Mouse (Mus musculus): ENCODE results near the gene Psmb6. TPM values are rescaled to one million over a fixed set of nuclear protein-coding genes. Genes with fewer than 3 reads are reported as not detected.

Psmb6 gene
- polyA plus RNA-seq (2017; shearing (Covaris generic)) = 100 to 1,000 TPM; 378 to 439 TPM

DNA sequence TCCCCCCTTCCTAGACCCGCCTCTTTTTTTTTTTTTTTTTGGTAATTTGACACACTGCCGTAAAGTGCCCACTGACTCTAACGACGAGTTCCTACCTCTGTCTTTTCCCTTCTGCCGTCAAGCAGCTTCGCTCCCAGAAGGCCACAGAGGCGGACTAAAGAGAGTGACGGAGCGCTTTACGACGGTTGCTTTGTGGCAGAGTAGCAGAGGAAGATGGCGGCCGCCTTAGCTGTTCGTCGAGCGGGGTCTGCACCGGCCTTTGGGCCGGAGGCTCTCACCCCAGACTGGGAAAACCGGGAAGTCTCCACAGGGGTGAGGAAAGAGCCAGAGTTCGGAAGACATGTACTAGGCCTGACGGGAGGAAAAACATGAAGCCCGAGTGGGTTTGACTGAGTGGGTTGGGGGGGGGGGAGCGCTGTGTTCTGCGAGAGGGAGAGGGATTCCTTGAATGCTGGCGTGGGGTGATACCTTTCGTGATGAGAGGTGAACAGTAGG is at the start of gene Psmb6:
Psmb6 (plus strand) TSS at position 184 of the 495 bp plus-strand sequence.
- peak; percentile 97 for ATAC-seq

DNA sequence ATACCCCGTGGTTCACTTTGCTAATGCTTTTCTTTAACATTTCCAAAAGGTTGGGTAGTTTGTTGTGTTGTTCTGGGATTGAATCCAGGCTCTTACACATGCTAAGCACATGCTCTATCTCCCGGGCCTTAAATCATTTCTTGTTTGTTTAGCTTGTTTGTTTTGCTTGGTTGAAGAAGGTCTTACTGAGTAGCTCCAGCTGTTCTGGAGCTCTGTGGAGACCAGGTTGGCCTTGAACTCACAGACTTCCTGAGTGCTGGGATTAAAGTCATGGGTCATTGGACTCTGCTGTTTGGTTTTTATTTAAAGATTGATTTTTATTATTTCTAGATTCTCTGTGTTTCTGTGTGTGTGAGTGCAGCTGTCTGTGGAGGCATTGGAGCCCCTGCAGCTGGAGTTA is 39.7 kb upstream of the Psmb6 start:
- no peak for ATAC-seq

DNA sequence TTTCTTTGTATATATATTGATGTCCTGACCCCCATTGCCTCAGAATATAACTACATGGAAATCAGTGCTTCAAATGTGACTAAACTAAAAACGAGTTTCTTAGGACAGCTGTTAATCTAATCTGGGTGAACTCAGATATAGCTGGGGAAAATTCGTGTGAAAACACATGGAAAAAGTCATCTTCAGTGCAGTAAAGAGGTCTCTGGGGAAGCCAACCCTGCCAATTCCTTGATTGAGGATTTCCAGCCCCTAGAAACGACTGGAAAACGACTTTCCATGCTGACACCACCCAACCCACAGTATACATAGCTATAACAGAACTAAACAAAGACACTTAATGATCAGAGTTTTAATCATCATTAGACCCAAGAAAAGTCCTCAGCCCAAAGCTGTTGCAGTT is 37.4 kb upstream of the Psmb6 start:
- ATAC-seq = no peak

GRCm38 (mm10) chr11:70489138-70489537 is 36.0 kb upstream of the Psmb6 start:
- no peak for ATAC-seq

DNA sequence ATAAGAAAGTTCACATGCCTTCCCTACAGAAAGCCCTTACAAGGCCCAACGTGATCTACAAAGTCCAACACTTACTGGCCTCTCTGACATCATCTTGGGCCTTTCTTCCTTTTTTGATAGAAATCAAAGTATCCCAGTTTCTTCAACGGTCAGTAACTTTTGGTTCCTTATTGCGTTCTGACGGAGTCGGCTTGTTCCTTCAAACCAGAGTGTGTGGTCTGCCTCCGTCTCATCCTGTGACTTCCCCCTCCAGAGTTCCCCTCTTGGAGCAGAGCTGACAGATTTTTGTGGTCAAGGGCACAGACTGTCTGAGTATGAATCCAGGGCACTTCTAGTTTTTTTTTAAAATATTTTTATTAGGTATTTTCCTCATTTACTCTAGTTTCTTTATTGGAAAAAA is 35.5 kb upstream of the Psmb6 start:
- ATAC-seq = no peak

DNA sequence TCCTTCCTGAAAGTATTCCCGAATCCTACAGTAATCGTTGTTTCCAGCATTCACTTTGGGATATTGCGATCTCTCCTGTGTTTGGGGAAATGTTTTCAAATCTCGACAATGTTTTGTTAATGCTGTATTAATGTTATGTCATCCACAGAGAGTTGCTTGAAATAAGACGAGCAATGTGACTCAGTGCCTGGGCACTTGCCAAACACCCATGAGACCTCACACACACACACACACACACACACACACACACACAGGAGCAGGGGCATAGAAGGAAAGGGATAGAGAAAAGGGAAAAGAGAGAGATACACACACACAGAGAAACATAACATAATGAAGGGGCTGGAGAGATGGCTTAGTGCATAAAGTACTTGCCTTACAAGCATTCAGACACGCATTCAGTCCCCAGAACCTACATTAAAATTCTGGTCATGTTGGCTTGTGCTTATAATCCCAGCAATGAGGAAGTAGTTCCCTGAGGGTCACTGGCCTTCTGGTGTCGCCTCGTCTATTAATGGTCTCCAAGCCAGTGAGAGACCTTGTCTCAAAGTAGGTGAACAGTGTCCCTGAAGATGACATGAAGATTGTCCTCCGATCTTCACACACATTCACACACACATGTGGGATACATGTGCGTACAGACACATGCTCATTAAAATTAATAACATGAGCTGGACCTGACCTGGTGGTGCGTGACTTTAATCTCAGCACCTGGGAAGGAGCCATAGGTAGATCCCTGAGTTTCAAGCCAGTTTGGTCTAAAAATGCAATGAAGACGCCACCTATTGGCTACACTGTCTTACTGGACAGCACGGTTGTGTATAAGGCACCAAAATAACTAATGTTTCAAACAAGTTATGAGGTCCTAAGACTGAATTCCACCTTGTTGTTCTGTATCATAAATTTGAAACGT is 25.3 kb upstream of the Psmb6 start:
- no peak for ATAC-seq

- ATAC-seq = no peak
Measured at GRCm38 (mm10) chr11:70500476-70500812, 24.7 kb upstream of the Psmb6 start.

GRCm38 (mm10) chr11:70502018-70502417 is 23.1 kb upstream of the Psmb6 start:
- no peak for ATAC-seq

GRCm38 (mm10) chr11:70504970-70505369 is 20.2 kb upstream of the Psmb6 start, which contains the start of gene Tm4sf5:
Tm4sf5 (plus strand) TSS chr11:70505244.
- no peak for ATAC-seq

GRCm38 (mm10) chr11:70506385-70506784 is 18.8 kb upstream of the Psmb6 start:
- peak; percentile 74 for ATAC-seq

- ATAC-seq = no peak
Measured at GRCm38 (mm10) chr11:70506962-70507515, 18.1 kb upstream of the Psmb6 start.

DNA sequence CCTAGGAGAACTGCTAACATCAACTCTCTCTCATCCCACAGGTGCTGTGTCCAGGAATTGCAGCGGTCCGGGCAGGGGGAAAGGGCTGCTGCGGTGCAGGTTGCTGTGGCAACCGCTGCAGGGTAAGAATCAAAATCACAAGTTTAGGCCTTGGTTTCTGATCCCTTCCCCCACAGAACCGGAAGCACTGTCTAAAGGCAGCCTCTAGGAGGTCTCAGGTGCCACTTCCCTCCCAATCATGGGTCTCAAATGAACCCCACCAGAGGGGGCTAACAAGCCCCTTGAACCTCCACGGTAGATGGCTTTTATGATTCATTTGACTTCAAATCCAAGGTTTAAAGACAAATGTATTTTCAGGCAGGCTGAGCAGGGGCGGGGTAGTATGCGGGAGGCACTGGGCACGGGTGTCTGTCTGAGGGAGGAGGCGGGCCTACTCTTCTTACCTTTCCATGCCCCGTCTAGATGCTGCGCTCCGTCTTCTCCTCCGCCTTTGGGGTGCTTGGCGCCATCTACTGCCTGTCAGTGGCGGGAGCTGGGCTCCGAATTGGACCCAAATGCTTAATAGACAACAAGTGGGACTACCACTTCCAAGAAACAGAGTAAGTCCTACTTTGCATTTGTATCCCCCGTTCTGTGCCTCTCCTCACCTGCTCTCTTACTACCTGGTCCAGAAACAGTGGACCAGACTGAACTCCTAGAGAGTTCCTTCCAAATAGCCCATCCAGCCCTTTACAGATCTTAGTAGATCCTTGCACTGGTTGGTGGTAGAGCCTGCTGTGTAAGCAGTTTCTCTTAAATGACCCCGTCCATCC is 15.2 kb upstream of the Psmb6 start:
- ATAC-seq = peak; percentile 71

- no peak for ATAC-seq
Measured at GRCm38 (mm10) chr11:70511242-70511641, 13.9 kb upstream of the Psmb6 start.

GRCm38 (mm10) chr11:70511825-70512224 is 13.3 kb upstream of the Psmb6 start:
- no peak for ATAC-seq

- ATAC-seq = peak; percentile 59
Measured at GRCm38 (mm10) chr11:70512709-70513342, 12.3 kb upstream of the Psmb6 start.

DNA sequence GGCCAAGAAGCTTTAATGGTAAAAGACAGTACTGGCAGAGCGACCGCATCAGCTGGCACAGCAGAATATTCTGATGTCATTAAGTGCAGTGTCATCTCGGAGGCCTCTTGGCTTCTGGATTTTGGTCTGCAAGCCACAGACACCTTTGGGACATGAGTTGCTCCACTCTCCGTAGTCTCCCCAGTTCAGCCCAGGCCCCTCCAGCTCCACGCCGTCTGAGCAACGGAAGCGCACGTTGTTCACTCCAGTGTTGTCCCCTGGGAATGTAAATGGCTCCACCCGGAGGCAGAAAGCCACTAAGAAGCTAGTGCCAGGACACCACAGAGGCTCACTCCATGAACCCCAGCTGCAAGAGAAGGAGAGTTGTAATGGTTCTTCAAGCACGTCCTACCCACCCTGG is 11.6 kb upstream of the Psmb6 start:
- ATAC-seq = no peak

- ATAC-seq = no peak
Measured at GRCm38 (mm10) chr11:70514288-70514687, 10.9 kb upstream of the Psmb6 start, which contains the start of gene Vmo1. Vmo1 (minus strand) TSS chr11:70514616.

DNA sequence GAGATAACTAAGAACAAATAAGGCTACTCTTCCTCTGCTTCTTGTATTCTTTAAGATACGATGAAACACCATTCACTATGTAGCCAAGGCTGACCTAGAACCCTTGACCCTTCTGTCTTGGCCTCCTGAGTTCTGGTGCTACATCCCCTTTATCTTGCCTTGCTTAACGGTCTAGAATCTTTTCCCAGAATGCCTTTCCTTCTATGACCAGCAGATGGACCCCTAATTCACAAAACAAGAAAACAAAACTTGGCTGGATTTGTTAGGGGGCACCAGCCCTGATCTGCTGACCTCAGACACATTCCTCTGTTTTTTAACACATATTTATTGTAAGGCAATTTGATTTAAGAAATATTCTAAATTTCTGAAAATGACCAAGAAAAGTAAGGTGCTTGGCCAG is 8.8 kb upstream of the Psmb6 start:
- no peak for ATAC-seq

DNA sequence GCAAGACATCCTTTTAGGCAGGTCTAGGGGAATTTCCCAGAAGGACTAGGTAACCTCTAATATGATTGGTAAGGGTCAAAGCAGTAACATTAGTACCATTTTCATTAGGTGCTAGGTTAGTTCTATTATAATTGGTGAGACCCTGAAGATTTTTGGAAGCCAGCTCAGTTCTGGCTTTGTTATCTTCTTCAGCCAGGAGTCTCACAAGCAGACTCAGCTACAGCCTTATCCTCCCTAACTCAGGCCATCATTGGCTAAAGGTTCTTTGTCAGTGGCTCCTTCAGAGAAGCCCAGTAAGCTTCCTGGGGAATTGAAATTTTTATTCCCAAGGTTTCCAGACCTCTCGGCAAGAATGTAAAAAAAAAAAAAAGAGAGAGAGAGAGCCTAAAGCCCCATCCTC is 6.7 kb upstream of the Psmb6 start:
- no peak for ATAC-seq

DNA sequence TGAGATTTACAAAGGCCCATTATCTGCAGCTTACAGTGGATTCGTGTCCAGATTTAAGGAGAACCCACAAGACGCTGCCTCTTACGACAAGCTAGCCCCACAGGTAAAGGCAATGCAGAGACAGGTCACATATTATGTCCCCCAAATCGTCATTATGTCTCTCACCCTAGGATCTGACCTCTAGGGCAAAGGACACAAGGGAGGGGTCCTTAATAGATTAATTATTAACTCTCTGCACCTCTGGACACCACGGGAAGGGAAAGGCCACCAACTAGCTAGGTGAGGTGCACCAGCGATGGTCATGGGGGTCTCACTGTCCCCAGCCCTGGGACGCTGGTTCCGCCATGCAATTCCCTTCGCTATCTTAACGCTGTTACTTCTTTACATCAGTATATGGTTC is 6.2 kb upstream of the Psmb6 start, which contains the start of gene Gltpd2:
Gltpd2 (plus strand) TSS at position 274 of the 400 bp plus-strand sequence.
- no peak for ATAC-seq

DNA sequence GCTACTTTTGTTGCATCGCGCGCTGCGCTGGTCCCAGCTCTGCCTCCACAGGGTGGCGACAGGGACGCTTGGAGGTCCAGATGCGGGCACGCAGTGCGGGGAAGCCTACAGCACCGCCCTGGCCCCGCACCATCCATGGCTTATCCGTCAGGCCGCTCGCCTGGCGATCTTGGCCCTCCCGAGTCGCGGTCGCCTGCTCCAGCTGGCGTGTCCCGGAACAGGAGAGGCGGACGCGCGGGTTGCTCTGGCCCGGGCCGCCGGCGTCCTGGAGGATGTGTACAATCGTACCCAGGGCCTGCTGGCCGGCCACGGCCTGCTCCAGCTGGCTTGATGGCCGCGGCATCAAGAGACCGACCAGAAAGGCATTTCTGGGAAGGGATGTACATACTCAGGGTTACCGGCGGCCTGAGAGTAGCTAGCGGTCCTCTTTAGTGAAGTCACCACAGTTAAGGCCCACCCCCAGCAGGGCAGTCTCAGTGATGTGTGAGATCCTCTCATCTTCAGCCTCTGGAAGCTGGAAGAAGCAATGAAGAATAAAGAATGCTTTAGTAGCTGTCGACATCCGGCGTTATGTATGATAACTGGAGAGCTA is 4.9 kb upstream of the Psmb6 start:
- ATAC-seq = no peak

All from CD4-positive, CD25-positive, alpha-beta regulatory T cell, adult 4 months (primary cell).